Mouse (Mus musculus) heart, postnatal 10 days (tissue): Measurements from ENCODE around the gene Kctd5. TPM values are rescaled to one million over a fixed set of nuclear protein-coding genes. Genes with fewer than 3 reads are reported as not detected.
A peak's percentile ranks its signal among the peaks of the same experiment; 100 is the strongest.
"Not testable (repeated sequence)": the region's sequence is repeated elsewhere in the genome, so short reads cannot be mapped to it uniquely, and the experiment has no call there.

Experiments used
- DNase-seq, 2 experiments: peaks; one replicate each; pipeline ENCODE4 v3.0.0; 2021
- intact Hi-C: fragments of 180-260 bp; cut with DNase I; formaldehyde crosslinking; loops from one replicate; pipeline ENCODE4 v1.15.1; 2025
- total RNA-seq, 2 experiments: library from RNA; stranded (reverse); gene quantifications; 2 replicates each; pipeline ENCODE4 v1.2.3; 2021

Kctd5 gene
- 10 to 100 TPM; 19.5 to 20.8 TPM for total RNA-seq

DNA sequence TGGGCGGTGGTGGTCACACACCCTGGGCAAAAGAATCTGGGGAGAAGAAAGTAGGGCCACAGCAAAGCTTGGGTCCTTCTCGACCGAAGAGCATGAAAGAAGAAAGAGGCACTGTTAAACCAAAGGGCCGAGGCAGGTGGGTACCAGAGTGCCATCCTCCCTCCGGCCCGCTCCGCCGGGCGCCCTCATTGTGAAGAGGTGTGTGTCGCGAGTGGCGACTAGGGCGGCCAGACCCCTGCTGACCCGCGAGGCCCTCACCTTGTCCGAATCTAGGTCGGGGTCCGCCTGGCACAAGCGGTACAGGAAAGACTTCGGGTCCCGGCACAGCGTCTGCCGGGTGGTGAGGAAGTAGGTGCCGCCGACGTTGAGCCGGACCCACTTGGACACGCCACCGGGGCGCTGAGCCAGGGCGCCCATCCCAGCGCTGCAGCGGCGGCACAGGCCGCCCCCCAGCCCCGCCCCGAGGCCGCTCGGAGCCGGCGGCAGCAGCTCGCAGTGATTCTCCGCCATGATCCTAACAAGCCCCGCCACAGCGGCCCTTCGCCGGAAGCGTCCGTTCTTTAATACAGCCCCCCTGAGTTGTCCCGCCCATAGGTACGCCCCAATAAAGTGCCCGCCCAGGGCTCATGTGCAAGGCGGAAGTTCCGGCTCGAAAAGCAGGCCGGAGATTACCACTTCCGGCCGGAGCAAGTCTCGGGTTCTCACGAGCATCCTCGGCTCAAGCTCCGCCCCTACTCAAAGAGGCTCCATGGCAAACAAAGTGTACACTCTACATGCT is at the start of gene Kctd5:
Gene Kctd5, minus strand, starts transcription at position 567 of the 778 bp plus-strand sequence.
- intact Hi-C loops, result no loop called here
- DNase-seq, result peak; percentile 95 to 97

DNA sequence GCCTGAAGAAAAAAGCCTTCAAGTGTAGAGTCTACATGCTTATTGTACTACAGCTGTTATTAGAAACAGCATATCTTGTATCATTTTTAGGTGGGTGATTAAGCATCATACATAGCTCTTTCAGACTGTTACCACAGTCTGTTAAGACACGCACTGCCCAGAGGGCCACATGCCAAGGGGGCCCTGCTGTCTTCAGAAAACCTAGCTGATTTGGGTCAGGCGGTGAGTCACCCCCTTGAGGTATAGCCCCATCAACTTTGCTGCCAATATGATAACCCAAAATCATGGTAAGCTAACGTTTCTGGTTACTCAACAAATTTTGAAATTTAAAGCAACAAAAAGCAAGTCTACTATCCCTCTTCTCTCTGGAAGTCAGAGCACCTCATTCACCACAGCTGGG is 46.2 kb upstream of the Kctd5 start:
- no peak for DNase-seq
- intact Hi-C loops, result loop anchor here (1.0 kb wide), 1 partner anchor 48 kb away; no protein-coding TSS in a partner anchor

GRCm38 (mm10) chr17:24113031-24113430 is 39.7 kb upstream of the Kctd5 start:
- no peak for DNase-seq
- intact Hi-C loops, result no loop called here

DNA sequence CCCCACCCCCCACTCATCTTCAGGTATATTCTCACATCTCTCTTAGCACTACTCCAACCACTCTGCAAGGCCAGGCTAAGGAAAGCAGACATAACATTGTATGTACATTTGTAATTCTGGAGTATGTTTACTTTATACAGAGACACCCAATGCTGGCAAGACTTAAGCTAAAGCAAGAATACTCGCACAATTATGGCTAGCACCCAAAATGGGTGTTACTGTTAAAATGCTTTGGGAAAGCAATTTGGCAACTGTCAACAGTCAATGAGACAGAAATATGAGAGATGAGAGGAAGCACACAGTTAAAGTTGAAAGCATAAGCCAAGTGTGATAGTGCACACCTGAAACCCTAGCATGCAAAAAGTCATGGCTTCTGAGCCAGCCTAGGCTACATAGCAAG is 38.0 kb upstream of the Kctd5 start:
- intact Hi-C loops, result no loop called here
- DNase-seq, result no peak

DNA sequence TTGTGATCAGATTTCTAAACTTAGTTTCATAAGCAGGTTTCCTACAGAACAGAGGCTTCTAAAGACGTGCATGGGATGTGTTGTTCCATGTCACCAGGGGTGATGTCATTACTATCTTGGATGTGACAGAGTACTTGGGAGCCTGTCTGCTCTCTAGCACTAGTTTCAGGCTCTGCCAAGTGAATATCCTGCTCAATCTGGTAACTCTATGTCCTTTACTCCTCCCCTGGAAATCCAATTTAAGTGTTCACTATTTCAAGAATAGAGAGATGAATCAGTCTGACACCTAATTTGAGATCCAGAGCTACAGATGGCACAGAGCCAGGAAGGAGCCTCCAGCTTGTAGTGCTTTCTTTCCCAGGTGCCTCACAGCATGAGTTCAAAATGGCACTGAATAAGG is 35.6 kb upstream of the Kctd5 start:
- intact Hi-C loops, result no loop called here
- peak; percentile 39 to 53 for DNase-seq

GRCm38 (mm10) chr17:24105111-24105510 is 31.8 kb upstream of the Kctd5 start:
- no peak for DNase-seq
- intact Hi-C loops, result no loop called here

GRCm38 (mm10) chr17:24098354-24098753 is 25.1 kb upstream of the Kctd5 start:
- DNase-seq, result no peak
- intact Hi-C loops, result no loop called here

DNA sequence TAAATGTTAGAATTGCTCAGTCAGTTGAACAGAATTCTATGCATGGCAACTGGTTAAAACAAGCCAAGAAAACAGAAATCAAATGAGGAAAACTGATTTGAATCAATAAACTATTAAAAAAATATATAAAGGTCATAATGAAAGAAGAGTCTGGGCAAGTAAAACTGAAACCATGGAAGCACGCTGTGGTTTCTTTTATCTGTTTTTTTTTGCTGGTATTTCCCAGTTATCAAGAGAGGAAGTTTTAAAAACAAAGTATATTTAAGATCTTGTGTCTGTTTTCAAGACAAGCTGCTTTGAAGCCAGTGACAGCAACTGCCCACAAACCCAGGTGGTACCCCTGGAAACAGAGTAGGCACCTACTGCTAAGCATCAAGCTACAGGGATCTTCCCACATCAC is 17.3 kb upstream of the Kctd5 start:
- intact Hi-C loops, result no loop called here
- DNase-seq, result no peak

- intact Hi-C loops, DNase-seq: not testable (repeated sequence)
These were observed 13.1 kb upstream of the Kctd5 start for GRCm38 (mm10) chr17:24086399-24086798.

DNA sequence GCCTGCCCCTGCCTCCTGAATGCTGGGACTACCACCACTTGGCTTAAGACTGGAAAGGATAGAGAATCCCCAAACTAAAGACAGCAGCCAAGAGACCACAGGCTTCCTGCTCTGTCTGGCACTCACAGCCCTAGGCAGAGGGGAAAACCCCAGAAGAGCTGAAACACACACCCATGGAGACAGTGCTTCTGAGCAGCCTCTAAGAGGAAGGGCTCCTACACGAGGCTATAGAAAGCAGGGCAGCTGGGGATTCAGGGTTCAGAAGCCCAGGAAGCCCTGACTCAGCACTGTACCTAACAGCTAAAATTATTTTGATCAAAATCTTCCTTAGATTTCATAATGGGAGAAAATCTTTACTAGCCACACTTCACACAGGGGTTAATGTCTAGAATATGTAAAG is 11.3 kb upstream of the Kctd5 start:
- DNase-seq, result no peak
- intact Hi-C loops, result no loop called here

DNA sequence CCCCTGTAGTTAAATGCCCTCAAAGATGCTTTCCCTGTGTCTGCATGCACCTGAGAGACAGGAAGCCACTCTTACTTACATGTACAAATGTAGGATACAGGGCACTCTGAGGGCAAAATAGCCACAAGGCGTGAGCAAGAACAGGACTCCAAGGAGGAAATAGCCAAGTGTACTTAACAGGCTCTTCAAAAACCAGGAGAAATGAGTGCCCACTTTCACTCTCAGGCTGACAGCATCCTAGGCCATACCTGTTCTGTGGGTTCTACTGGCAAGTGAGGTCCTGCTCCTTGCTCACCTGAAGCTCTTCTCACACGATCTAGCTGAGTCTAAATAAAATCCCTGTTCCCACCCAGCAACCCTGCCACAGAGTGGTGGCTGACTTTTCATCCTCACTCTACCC is 3.8 kb upstream of the Kctd5 start:
- intact Hi-C loops, result no loop called here
- no peak for DNase-seq

DNA sequence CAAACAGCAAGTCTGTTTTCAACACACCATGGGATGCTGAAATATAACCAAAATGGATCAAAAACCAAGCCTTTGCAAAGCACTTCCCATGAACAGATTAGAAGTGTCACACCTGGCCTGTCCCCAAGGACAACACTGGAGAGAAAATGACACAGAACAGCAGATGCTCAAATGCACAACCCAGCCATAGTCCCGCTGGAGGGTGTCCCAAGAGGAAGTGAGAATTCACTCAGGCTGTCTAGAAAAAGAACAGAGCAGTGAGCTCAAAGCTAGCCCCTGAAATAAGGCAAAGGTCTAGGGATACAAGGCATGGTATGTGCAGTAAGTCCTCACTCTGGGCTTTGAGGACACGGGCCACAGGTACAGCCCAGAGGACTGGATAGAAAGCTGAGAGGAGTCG is 3.8 kb downstream of the Kctd5 start:
- intact Hi-C loops, result no loop called here
- DNase-seq, result no peak

DNA sequence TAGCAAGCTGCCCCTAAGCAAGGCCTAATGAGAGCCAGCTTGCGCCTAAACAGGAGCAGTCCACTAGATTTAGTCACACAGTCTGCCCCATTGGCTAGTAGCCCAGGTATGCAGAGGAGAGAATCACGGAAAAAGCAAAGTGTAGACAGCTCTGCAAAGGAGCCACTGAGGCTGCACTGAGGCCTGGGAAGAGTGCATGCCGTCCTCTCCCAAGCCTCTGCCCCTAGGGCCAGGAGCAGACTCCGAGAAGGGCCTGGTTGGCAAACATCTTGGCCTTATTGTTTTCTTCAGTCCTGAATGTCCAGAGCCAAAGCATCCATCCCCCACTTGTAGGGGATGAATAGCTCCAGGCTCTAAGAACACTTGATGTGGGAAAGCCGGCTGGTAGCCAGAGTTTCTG is 5.0 kb downstream of the Kctd5 start:
- DNase-seq, result no peak
- intact Hi-C loops, result no loop called here

GRCm38 (mm10) chr17:24062459-24063155 is 10.7 kb downstream of the Kctd5 start:
- intact Hi-C loops, result no loop called here
- no peak for DNase-seq

DNA sequence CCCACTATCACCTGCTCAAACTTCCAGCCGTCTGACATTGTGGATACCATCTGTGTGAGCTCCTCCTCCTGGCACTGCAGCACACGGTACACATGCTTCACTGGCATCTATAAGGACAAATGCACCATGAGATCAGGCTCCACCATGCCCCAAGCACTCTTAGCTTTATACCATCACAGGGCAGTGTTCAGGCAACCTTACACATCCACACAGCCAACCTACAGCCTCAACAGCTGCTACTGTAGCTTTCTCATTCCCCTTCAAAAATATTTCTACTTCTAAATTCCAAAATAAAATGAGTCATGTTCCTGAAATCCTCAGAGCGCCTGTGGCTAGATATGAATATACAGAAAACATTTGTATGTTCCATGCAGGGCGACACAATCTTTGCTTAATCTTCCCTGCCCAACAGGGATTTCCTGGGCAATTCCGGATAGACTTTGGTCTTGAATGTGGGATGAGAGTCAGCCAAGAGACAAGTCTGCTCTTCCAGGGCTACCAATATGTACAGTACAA is 15.5 kb downstream of the Kctd5 start:
- intact Hi-C loops, result no loop called here
- DNase-seq, result no peak

GRCm38 (mm10) chr17:24056636-24057625 is 16.4 kb downstream of the Kctd5 start:
- no peak for DNase-seq
- intact Hi-C loops, result no loop called here

GRCm38 (mm10) chr17:24049008-24049407 is 24.3 kb downstream of the Kctd5 start:
- intact Hi-C loops, result no loop called here
- no peak for DNase-seq

GRCm38 (mm10) chr17:24048053-24048452 is 25.2 kb downstream of the Kctd5 start:
- DNase-seq, result no peak
- intact Hi-C loops, result no loop called here

DNA sequence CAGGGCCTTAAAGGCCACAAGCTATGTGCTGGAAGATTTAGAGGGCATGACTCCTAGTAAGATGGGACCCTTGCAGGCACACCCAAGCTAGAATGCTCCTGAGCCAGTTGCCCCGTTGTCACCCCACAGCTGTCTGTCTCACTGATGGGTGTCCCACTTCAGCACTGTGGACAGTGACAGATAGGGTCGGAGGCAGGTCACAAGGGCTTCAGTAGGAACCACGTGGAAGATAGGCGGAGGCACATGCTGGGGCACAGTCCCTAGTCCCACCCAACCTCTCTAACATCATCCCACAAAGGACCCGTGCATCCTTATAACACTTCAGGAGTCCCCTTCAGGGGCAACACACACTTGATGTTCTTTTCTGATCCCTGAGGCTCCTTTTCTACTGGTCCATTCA is 27.3 kb downstream of the Kctd5 start:
- DNase-seq, result no peak
- intact Hi-C loops, result no loop called here

GRCm38 (mm10) chr17:24045608-24046007 is 27.7 kb downstream of the Kctd5 start:
- intact Hi-C loops, result no loop called here
- DNase-seq, result no peak

DNA sequence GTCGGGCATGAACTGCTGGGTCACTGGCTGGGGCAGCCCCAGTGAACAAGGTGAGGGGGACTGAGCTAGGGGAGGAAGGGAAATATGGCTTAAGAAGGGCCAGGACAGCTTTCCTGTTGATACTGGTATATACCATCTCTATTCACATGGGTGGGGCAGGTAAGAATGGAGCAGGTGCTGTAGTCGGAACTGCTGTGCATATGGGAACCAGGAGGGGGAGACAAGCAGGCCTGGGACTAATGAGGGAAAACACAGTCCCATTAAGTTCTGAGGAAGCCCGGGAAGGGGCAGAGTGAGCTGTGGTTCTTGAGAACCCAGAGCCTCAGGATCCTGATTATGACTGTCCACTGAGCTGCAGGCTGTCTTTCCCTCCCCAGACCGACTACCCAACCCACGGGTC is 28.8 kb downstream of the Kctd5 start:
- no peak for DNase-seq
- intact Hi-C loops, result no loop called here
